Mouse (Mus musculus) cerebellum, adult 9-11 months (tissue): ENCODE data around the gene Bsg.
"Not testable (repeated sequence)": the region's sequence is repeated elsewhere in the genome, so short reads cannot be mapped to it uniquely, and the experiment has no call there.

Source experiments
- DNase-seq: peaks from one replicate; pipeline ENCODE4 v3.0.0; 2022

Bsg gene

GRCm38 (mm10) chr10:79738259-79738658, 34.0 kb downstream of the Bsg start:
- no peak for DNase-seq

DNA sequence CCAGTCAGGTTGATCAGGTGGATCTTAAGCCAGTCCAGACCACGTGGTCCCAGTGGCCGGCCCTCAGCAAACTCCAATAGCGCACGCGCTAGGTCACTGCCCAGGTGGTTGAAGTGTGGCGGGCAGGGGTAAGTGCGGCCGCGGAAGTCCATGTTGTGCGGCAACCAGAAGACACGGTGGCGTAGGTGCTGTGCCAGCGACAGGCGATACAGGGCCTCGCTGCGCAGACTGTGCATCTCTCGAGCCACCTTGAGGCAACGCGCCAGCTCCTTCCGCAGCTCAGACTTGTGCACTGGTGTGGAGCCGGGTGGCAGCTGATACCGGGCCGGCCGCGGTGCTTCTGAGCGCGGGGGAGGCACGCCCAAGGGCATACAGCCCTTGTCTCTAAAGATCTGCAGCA, 34.9 kb downstream of the Bsg start:
- DNase-seq = no peak

- DNase-seq = no peak
Observed at GRCm38 (mm10) chr10:79740863-79741262, 36.6 kb downstream of the Bsg start.

DNA sequence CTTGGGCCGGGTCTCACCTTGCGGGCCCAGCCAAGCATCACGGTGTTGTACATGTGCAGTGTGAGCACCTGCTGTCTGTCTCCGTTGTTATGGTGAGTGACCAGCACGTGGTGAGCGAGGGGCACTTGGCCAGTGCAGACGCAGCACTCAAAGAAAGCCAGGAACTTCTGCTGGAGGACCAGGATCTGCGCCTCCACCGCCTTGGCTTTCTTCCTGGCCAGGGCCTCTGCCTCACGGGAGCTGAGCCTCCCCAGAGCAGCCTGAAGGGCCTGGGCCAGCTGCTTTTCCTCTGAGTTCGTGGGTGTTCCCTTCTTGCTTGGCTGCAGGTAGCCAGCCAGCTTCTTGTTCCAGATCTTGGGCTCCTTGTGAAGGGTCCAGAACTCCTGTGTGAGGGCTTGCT, 38.9 kb downstream of the Bsg start:
- peak; percentile 68 for DNase-seq

DNA sequence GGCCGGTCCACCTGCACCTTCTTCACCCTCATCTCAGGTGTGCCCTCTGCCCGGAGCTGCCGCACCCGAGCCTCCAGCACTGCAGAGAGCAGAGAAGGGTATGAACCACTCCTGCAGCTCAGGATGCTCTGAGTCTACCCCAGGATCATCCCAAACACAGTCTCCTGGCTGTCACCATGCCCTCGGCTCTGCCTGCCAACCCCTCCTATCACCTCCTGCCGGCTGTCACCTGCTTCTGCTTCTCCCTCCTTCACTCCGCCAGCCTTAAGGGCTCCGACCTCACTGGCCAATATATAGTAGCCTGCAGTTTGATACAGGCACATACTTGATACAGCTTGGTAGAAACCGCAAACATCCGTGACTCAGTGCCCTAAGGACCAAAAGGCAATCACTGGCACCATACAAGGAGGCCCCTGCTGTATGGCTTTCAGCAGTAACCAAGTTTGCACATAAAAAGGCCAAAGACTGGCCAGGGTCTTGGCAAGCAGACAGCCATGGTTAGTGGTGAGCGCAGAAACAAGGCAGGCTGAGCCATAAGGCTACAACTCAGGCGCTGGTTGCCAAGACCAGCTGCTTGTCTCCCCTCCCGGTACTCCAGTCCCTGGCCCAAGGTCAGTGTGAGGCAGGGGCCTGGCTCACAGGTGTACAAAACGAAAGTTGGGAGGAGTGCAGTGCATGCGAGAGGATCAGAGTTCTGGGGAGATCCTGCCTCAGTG, 39.5 kb downstream of the Bsg start:
- DNase-seq = peak; percentile 80

GRCm38 (mm10) chr10:79745411-79745810, 41.1 kb downstream of the Bsg start:
- no peak for DNase-seq

DNA sequence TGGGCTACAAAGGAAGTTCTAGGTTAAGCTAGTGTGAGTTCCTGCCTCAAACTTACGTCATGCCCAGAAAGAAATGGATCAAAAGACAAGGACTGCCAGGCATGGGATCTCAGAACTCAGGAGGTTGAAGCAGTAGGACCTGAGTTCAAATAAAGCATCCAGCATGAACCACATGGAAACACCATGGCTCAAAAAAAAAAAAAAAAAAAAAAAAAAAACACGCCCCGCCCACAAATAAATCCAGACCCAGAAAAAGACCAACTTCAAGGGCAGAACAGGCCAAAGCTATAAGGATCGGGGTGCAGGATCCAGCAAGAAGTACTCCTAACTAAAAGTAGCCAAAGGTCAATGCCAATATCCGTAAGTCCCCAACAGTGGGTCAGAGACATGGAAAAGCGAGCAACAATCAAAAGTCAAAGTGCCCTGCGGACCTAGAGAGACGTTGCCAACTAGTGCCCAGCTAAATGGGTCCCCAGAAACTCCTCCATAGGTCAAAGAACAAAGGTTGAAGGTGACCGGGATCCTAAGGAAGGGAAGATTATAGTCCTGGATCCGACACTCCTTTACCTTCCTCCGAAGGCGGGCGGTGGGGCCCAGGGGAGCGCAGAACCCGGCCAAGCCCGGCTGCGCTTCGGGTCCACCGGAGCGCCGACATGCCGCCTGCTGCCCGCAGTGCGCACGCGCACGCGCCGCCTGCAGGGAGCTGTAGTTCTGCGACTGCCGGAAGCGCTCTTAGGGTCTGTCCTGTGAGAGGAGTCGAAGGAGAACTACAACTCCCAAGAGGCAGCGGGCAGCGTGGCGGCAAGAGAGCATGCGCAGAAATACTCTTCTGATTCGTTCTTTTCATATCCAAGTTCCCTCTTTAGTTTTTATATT, 41.8 kb downstream of the Bsg start, which contains the start of gene Polrmt:
Gene Polrmt, minus strand, starts transcription at position 684 of the 876 bp plus-strand sequence.
- DNase-seq = peak; percentile 98

DNA sequence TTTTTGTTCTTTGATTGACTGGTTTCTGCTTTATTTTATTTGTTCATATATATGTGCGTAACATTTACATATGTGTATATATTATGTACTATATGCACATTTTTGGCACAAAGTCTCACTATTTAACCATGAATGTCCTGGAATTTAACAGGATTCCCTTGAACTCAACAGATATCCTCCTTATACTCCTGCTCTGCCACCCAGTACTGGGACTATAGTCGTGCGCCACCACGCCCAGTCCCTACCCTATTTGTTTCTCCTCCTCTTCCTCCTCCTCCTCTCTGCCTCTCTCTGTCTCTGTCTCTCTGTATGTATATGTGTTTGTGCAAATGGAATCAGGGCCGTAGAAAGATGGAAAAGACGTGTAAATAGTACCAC, 42.5 kb downstream of the Bsg start:
- DNase-seq = no peak

- no peak for DNase-seq
Observed at GRCm38 (mm10) chr10:79748496-79748895, 44.2 kb downstream of the Bsg start.

- peak; percentile 89 for DNase-seq
Observed at GRCm38 (mm10) chr10:79754856-79755516, 50.7 kb downstream of the Bsg start, which contains the start of gene Fgf22. Gene Fgf22, plus strand, starts transcription at chr10:79755076.

DNA sequence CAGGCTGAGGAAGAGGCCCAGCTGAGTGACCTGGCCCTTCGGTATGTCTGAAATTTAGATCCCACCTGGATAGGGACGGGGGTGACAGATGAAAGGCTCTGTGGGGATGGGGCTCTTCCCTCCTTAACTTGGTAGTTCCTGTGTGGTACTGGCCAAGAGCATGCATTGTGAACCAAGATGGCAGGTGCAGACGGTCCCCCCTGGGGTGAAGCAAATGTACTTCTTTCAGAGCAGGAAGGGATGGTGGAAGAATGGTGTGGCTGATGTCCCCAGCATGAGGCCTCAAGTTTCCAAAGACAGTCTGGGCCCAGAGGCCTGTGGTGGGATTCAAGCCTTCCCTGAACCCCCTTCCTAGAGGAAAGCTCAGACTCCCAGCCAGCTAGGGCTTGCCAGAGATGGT, 51.6 kb downstream of the Bsg start:
- DNase-seq = peak; percentile 65

- DNase-seq = peak; percentile 46
Observed at GRCm38 (mm10) chr10:79756660-79757059, 52.4 kb downstream of the Bsg start.

GRCm38 (mm10) chr10:79759675-79760074, 55.4 kb downstream of the Bsg start:
- not testable (repeated sequence) for DNase-seq

DNA sequence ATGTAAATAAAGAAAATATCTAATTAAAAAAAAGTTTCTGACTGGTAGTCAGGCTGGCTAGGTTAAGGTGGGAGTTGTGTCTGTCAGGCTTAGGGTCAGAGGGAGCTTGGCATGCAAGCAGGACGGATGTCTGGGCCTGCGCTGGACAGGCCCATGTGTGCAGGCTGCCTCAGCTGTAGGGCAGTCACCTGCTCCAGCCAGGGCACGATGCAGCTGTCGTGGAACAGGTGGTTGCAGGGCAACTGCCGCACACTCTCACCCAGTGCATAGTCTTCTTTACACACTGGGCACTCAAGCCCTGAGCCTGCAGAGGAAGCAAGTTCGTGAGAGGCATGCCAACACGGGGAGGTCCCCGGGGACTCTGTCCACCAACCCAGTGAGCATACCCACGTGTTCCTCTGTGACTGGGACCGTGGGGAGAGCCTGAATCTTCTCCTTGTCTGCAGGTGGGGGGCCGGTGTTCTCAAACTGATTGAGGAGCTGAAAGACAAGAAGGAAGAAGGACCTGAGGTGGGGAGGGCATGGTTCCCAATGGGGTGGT, 56.4 kb downstream of the Bsg start:
- peak; percentile 40 for DNase-seq
